Mouse (Mus musculus): ENCODE results near the gene Olfr744.
"Not testable (repeated sequence)": the region's sequence is repeated elsewhere in the genome, so short reads cannot be mapped to it uniquely, and the experiment has no call there.

Olfr744 gene

GRCm38 (mm10) chr14:50614579-50614978 is at the start of gene Olfr744:
Gene Olfr744, plus strand, starts transcription at chr14:50614879.
- no peak for DNase-seq (ENCODE audit: low read depth, low spot score)

GRCm38 (mm10) chr14:50573056-50573455 is 41.6 kb upstream of the Olfr744 start:
- DNase-seq (ENCODE audit: low read depth, low spot score), result not testable (repeated sequence)

- DNase-seq (ENCODE audit: low read depth, low spot score), result no peak
These were observed 24.4 kb downstream of the Olfr744 start, which contains the start of gene Olfr745 for GRCm38 (mm10) chr14:50639088-50639487. Gene Olfr745, plus strand, starts transcription at chr14:50639388.

GRCm38 (mm10) chr14:50646783-50647182 is 32.1 kb downstream of the Olfr744 start, which contains the start of gene Olfr746:
Gene Olfr746, plus strand, starts transcription at chr14:50647083.
- DNase-seq (ENCODE audit: low read depth, low spot score), result no peak

All from mesoderm, embryonic 11.5 days (tissue).